Mouse (Mus musculus) liver, adult 2 months (tissue): Measurements from ENCODE around the gene Dram2.

Experiments
- CTCF ChIP-seq: fragments of 200-500 bp; IDR thresholded peaks from 2 replicates; pipeline ENCODE4 v1.5.1; 2011; ENCODE audit warnings: low read depth, low read length, control low read depth
- POLR2A ChIP-seq: fragments of 200-500 bp; IDR thresholded peaks from 2 replicates; pipeline ENCODE4 v1.6.1; 2011; ENCODE audit warnings: low read length, control low read depth; ENCODE audit not compliant: insufficient read depth; ENCODE audit errors: extremely low read depth

DNA sequence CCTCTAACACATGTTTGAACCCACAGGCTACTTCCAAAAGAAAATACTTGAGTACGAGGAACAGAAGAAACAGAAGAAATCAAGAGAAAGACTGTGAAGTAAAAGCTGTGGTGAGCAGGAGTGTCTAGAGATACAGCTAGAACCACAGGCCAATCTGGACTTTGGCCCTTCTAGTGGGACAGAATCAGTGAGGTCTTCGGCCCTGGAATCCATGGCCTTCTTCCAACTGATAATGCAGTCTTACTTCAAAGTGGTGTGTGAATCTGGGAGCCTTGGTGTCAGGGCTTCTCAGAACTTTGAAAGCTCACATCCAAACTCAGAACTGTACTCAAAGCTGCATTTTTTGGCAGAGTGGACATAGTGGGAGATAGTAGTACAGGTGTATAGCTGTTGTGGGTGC is 47.1 kb upstream of the Dram2 start:
- no peak for TF ChIP-seq CTCF
- TF ChIP-seq POLR2A, result no peak
